Comparison of ENCODE assay signal across 8 mouse cellular contexts in the genomic region with DNA sequence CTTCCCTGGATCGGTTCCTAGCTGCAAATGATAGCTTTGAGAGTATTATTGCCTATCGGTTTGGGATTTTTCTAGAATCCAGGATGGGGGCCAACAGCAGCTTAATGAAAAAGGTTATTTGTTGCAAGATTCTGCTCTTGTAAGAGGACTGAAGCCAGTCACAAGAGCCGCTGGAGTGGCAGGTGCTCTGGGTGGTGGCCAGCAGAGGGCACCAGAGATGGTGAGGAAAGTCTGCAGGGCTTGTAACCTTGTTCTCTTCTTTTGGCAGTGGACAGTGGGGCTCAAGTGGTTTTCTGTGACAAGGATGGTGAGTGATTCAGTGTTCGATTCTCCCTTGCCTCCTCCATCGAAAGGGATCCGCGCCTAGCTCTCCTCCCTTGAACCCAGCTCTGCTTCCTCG. TPM values are rescaled to one million over a fixed set of nuclear protein-coding genes. Genes with fewer than 3 reads are reported as not detected.
DNase-seq lines count a peak whose midpoint lies in the region; TF ChIP-seq lines count a peak whose summit lies in the region.
"Had no signal": no experiment of that assay in that cellular context is flagged by ENCODE, and none has a peak within 500 bp of the region (broad histone marks: within the 10 kb centered on the region; RNA-seq: fewer than 3 reads in every experiment).

No protein-coding gene starts in this region.

- no peaks in the 10 kb centered on the region for H3K36me3 ChIP-seq in heart, embryonic 10.5 days
- H3K36me3 ChIP-seq: limb, embryonic 12.5 days had no signal

- H3K4me1 ChIP-seq in heart, embryonic 10.5 days: peaks cover 35% of the 10 kb centered on the region
- H3K4me1 ChIP-seq: limb, embryonic 12.5 days had no signal

- DNase-seq in ES-CJ7 (ENCODE audit: low read depth, low spot score): peak; percentile 84
- DNase-seq in adrenal gland, adult 18-20 months (ENCODE audit: low spot score in 2 of 2): peak; percentile 81 to 85
- peak; percentile 81 for DNase-seq in embryo, embryonic 11 days
- DNase-seq in heart, embryonic 10.5 days (ENCODE audit: low spot score): peak; percentile 88
- peak; percentile 71 to 82 for DNase-seq in layer of hippocampus, adult 2 months (ENCODE audit: low spot score in 2 of 2)
- peak; percentile 86 for DNase-seq in lung, postnatal 25 days (ENCODE audit: low spot score)
- DNase-seq in spleen, adult 12 weeks (ENCODE audit: low spot score): peak; percentile 66

- no peaks in the 10 kb centered on the region for H3K27me3 ChIP-seq in heart, embryonic 10.5 days (ENCODE audit: insufficient read depth, poor library complexity, severe bottlenecking)
- H3K27me3 ChIP-seq: limb, embryonic 12.5 days had no signal

- H3K9me3 ChIP-seq in heart, embryonic 10.5 days: no peaks in the 10 kb centered on the region
- H3K9me3 ChIP-seq: limb, embryonic 12.5 days had no signal

- H3K4me3 ChIP-seq in heart, embryonic 10.5 days: no peak overlapping the region
- H3K4me3 ChIP-seq in layer of hippocampus, adult 2 months: no peak overlapping the region
- H3K4me3 ChIP-seq: limb, embryonic 12.5 days had no signal

- TF ChIP-seq CTCF in layer of hippocampus, adult 2 months (conservative IDR thresholded peaks at IDR 0.05): peak; percentile 94

- 21% methylated on average over 8 of the region's 8 CpGs for WGBS in heart, embryonic 10.5 days

- peak overlapping the region; percentile 52 for H3K27ac ChIP-seq in heart, embryonic 10.5 days
- no peak overlapping the region for H3K27ac ChIP-seq in layer of hippocampus, adult 2 months
- H3K27ac ChIP-seq: limb, embryonic 12.5 days had no signal

RNA-seq across cellular contexts. Expression of gene Hsd17b14, which starts 1.1 kb away (rescaled TPM):
- 1 to 10 TPM in 1 of 2 experiments, under 1 TPM in 1; 0.83 to 3.0 TPM for total RNA-seq in adrenal gland, adult 18-20 months (2021)
- 0.42 and 1.2 TPM in 2 replicates for polyA plus RNA-seq in heart, embryonic 10.5 days (2016; fragmentation: Nextera tagmentation; extraction: Ambion mirVana)
- total RNA-seq in layer of hippocampus, adult 2 months (2021): not detected

RNA-seq across cellular contexts. Expression of gene Bcat2, which starts 14.2 kb away (rescaled TPM):
- 100 to 1,000 TPM; 164 to 265 TPM for total RNA-seq in adrenal gland, adult 18-20 months (2021)
- 76.7 and 80.8 TPM in 2 replicates for polyA plus RNA-seq in heart, embryonic 10.5 days (2016; fragmentation: Nextera tagmentation; extraction: Ambion mirVana)
- 10 to 100 TPM; 20.6 to 28.2 TPM for total RNA-seq in layer of hippocampus, adult 2 months (2021)

RNA-seq across cellular contexts. Expression of gene Plekha4, which starts 29.7 kb away (rescaled TPM):
- total RNA-seq in adrenal gland, adult 18-20 months (2021): 1 to 10 TPM; 2.5 to 2.7 TPM
- 0.59 and 0.64 TPM in 2 replicates for polyA plus RNA-seq in heart, embryonic 10.5 days (2016; fragmentation: Nextera tagmentation; extraction: Ambion mirVana)
- under 1 TPM; 0.52 to 0.79 TPM for total RNA-seq in layer of hippocampus, adult 2 months (2021)

RNA-seq across cellular contexts. Expression of gene Ppp1r15a, which starts 29.7 kb away (rescaled TPM):
- total RNA-seq in adrenal gland, adult 18-20 months (2021): 10 to 100 TPM; 47.1 to 48.6 TPM
- polyA plus RNA-seq in heart, embryonic 10.5 days (2016; fragmentation: Nextera tagmentation; extraction: Ambion mirVana): 28.2 and 31.2 TPM in 2 replicates
- total RNA-seq in layer of hippocampus, adult 2 months (2021): 10 to 100 TPM; 19.0 to 25.8 TPM

RNA-seq across cellular contexts. Expression of gene Nucb1, which starts 45.6 kb away (rescaled TPM):
- total RNA-seq in adrenal gland, adult 18-20 months (2021): 100 to 1,000 TPM; 272 to 283 TPM
- polyA plus RNA-seq in heart, embryonic 10.5 days (2016; fragmentation: Nextera tagmentation; extraction: Ambion mirVana): 163 and 198 TPM in 2 replicates
- total RNA-seq in layer of hippocampus, adult 2 months (2021): 10 to 100 TPM; 97.6 to 98.2 TPM

Comparison
In these comparisons a context has a peak if more than half of its experiments do, and no peak if none do; other contexts are left out.
1. RNA of gene Bcat2, which starts 14.2 kb away (total RNA-seq): 164 to 265 TPM in adrenal gland, adult 18-20 months; 20.6 to 28.2 TPM in layer of hippocampus, adult 2 months; every median in the first group is over 4 times any median in the second.
2. Peak in every context shown above with its lines, with median percentiles within 50 percentile points of each other: DNase-seq.